Mouse (Mus musculus) liver, embryonic 18 days (tissue): ENCODE results near the gene Ube2d3. TPM values are rescaled to one million over a fixed set of nuclear protein-coding genes. Genes with fewer than 3 reads are reported as not detected.

ENCODE experiments used
- polyA plus RNA-seq: library from polyadenylated mRNA; depleted of rRNA; stranded (reverse); fragments of >200 nt; gene quantifications from 2 replicates; pipeline ENCODE4 v1.2.3, GENCODE M21; 2012; rRNA removed

Gene Ube2d3
- 146 and 157 TPM in 2 replicates for polyA plus RNA-seq

DNA sequence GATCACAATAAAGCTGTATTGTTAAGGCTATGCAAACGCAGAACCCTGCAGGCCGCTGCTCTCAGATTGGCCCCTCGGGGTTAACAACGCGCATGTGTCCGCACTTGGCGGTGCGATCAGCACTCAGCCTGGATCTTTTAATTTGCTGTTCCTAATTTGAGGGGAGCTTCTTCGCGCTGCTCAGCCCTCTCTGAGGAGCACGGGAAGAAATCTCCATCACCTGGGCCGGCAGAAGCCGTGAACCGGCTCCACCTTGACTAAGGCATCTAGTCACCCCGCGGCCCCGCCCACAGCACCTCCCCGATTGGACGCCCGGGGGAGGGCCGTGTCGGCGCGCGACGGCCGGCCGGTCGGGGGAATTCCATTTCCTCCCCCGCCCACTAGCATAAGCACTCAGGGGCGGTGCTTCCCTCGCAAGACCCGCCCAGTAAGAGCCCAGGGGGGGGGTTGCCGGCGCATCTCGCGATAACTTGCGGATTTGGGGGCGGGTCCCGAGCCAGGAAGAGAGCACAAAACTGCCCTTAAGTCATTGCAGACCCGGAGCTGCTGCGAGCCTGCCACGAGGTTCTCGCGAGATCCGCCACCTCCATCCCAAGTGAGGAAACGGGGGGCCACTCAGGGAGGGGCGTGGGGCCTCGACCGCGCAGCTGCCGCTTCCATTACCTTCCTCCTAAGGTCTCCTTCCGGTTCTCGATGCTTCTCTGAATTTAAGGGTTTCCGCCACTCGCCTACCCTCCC is at the start of gene Ube2d3:
Ube2d3 (plus strand) TSS at position 392 of the 738 bp plus-strand sequence.

DNA sequence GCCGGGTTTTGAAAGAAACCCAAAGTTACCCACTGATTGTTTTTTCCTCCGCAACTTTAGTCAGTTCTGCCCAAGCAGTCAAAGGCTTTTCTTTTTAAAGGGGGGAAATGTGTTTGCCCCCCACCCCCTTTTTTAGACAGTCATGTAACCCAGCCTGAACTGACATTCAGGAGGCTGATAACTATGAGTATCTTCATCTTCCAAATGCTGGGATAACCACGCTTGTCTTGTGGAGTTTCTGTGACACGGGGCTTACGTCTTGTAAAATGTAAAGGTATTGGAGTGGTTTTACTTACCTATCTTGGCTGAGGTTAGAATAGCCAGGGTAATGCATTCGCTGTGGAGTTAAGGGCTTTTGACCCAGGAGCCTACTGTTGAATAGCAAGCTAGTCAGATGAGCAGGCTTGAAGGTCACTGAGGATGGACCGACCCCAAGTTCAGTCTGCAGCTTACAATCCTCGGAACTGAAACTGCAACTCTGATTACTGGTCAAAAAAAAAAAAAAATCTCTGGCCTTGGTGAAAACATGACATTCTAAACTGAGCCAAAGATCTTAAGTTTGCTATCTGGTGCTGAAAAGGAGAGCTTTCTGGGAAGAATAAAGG is 14.2 kb upstream of the Ube2d3 start, which contains the start of gene Cisd2:
Cisd2 (minus strand) TSS at position 318 of the 605 bp plus-strand sequence.

DNA sequence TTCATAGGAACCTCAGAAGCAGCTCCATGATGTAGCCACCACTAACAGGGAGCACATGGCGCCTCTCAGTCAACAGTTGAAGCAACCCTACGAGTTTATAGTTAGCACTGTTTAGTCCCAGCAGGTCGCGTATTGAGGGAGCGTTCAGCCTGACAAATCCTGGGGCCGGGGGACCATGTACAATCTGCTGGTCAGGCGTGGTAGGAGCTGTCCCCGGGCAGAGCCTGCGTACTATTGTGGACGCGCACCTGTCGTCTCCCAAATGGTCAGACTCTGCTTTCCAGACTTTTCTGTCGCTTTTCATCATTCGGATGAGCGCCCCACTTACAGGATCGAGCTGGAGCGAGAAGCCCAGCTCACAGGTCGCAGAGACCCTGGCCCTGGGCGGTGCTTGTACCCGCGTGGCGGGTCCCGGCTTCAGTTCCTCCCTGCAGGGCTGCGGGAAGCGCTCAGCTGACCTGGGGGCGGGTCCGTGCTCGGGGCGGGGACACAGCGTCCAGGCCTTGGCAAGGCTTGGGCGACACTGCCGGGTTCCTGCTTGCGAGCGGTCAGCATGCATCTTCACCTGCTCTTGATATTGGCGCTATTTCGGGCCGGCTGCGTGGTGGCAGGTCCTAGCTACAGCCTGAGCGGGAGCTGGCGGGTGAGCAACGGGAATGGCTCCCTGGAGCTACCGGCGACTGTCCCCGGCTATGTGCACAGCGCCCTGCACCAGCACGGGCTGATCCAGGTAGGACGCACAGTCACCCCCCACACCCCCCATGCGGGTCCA is 47.4 kb downstream of the Ube2d3 start, which contains the start of gene Manba:
Manba (plus strand) TSS at position 484 of the 772 bp plus-strand sequence.

Other genes with a start within 250 kb of the Ube2d3 start
- 7.3 and 9.7 TPM in 2 replicates for gene Cenpe, start 225.6 kb upstream of the Ube2d3 start, polyA plus RNA-seq
- gene Bdh2, start 156.9 kb upstream of the Ube2d3 start, polyA plus RNA-seq = 0.50 and 0.72 TPM in 2 replicates
- 0.14 and 0.24 TPM in 2 replicates for gene Slc9b2, start 130.4 kb upstream of the Ube2d3 start, polyA plus RNA-seq
- 0.03 and 0.05 TPM in 2 replicates for gene Slc9b1, start 90.1 kb upstream of the Ube2d3 start, polyA plus RNA-seq
- 13.4 and 14.5 TPM in 2 replicates for gene Cisd2, start 14.2 kb upstream of the Ube2d3 start, polyA plus RNA-seq
- 3.5 and 3.8 TPM in 2 replicates for gene Manba, start 47.5 kb downstream of the Ube2d3 start, polyA plus RNA-seq